Comparison of ENCODE assay signal across 21 mouse cellular contexts in genomic region chr2:76124821-76125220, GRCm38 (mm10).
A peak's percentile ranks its signal among the peaks of the same experiment; 100 is the strongest.
DNase-seq lines count a peak whose midpoint lies in the region; ATAC-seq and TF ChIP-seq lines count a peak whose summit lies in the region.
"Had no signal": no experiment of that assay in that cellular context is flagged by ENCODE, and none has a peak within 500 bp of the region (broad histone marks: within the 10 kb centered on the region; RNA-seq: fewer than 3 reads in every experiment).

No protein-coding gene starts in this region.

- no peak overlapping the region for H3K4me2 ChIP-seq in limb, embryonic 14.5 days (replicated peaks; ENCODE audit: low read depth, low read length, severe bottlenecking)
- H3K4me2 ChIP-seq: hindbrain, embryonic 12.5 days; limb, embryonic 15.5 days; midbrain, embryonic 12.5 days had no signal

- ATAC-seq in frontal cortex, adult (ENCODE audit: low TSS enrichment), result peak; percentile 92
- ATAC-seq in limb, embryonic 14.5 days (ENCODE audit: low FRiP score, low read depth), result peak; percentile 60; the same call in 1 of the 2 replicates
- ATAC-seq: liver, postnatal 0 days; Patski had no signal

- no peak overlapping the region for H3K4me3 ChIP-seq in limb, embryonic 14.5 days (replicated peaks; ENCODE audit: low read length)
- H3K4me3 ChIP-seq in limb, embryonic 10.5 days, result no peak overlapping the region
- H3K4me3 ChIP-seq: embryonic facial prominence, embryonic 10.5 days; erythroblast, embryonic 14.5 days; heart, adult 2 months; hindbrain, embryonic 12.5 days; limb, embryonic 15.5 days; midbrain, embryonic 12.5 days; myocyte had no signal

- H3K36me3 ChIP-seq in limb, embryonic 14.5 days (ENCODE audit: control insufficient read depth, insufficient read depth, low read length), result no peaks in the 10 kb centered on the region
- H3K36me3 ChIP-seq in limb, embryonic 10.5 days, result no peaks in the 10 kb centered on the region
- H3K36me3 ChIP-seq: embryonic facial prominence, embryonic 10.5 days; hindbrain, embryonic 12.5 days; limb, embryonic 15.5 days; midbrain, embryonic 12.5 days had no signal

- no peak for TF ChIP-seq POLR2A in limb, embryonic 14.5 days (IDR thresholded peaks at IDR 0.05; ENCODE audit: borderline replicate concordance, extremely low read depth, insufficient read depth, insufficient read length)

- H3K9me3 ChIP-seq in limb, embryonic 14.5 days (ENCODE audit: control insufficient read depth, low read length), result no peaks in the 10 kb centered on the region
- no peaks in the 10 kb centered on the region for H3K9me3 ChIP-seq in limb, embryonic 10.5 days (replicated peaks)
- H3K9me3 ChIP-seq: embryonic facial prominence, embryonic 10.5 days; limb, embryonic 15.5 days; midbrain, embryonic 12.5 days had no signal

- H3K4me1 ChIP-seq in limb, embryonic 14.5 days (ENCODE audit: control insufficient read depth, insufficient read depth, low read length), result no peaks in the 10 kb centered on the region; the same call in 1 of the 2 replicates
- H3K4me1 ChIP-seq in limb, embryonic 10.5 days, result peaks cover 7% of the 10 kb centered on the region; the same call in 1 of the 2 replicates
- H3K4me1 ChIP-seq: embryonic facial prominence, embryonic 10.5 days; limb, embryonic 15.5 days had no signal

- H3K27me3 ChIP-seq in limb, embryonic 14.5 days (ENCODE audit: control insufficient read depth, insufficient read depth, low read length), result no peaks in the 10 kb centered on the region
- H3K27me3 ChIP-seq in limb, embryonic 10.5 days (ENCODE audit: low read depth, poor library complexity, severe bottlenecking), result no peaks in the 10 kb centered on the region
- H3K27me3 ChIP-seq: hindbrain, embryonic 12.5 days; limb, embryonic 15.5 days; midbrain, embryonic 12.5 days had no signal

- DNase-seq in frontal cortex, postnatal 10 days (ENCODE audit: low spot score in 2 of 2), result no peak
- DNase-seq in limb, embryonic 14.5 days (ENCODE audit: low spot score), result peak; percentile 40
- DNase-seq in limb, embryonic 10.5 days (ENCODE audit: low spot score), result no peak
- DNase-seq in layer of hippocampus, adult 9-11 months, result peak; percentile 69
- DNase-seq in telencephalon, adult 2 months (ENCODE audit: low read depth, low spot score), result peak; percentile 87
- no peak for DNase-seq in urinary bladder, adult 18-20 months (ENCODE audit: low spot score in 2 of 2)
- DNase-seq: cerebellum, adult 11 months; cerebellum, postnatal 36 days; heart, adult 2 months; kidney, adult 18-20 months; kidney, postnatal 36 days; liver, postnatal 0 days; lung, postnatal 36 days had no signal

- no peak overlapping the region for H3K9ac ChIP-seq in limb, embryonic 14.5 days (ENCODE audit: low read depth, low read length, severe bottlenecking)
- H3K9ac ChIP-seq: hindbrain, embryonic 12.5 days; limb, embryonic 15.5 days; liver, postnatal 0 days; midbrain, embryonic 12.5 days had no signal

- no peak overlapping the region for H3K27ac ChIP-seq in limb, embryonic 14.5 days (replicated peaks; ENCODE audit: low read depth, low read length)
- no peak overlapping the region for H3K27ac ChIP-seq in limb, embryonic 10.5 days
- H3K27ac ChIP-seq: embryonic facial prominence, embryonic 10.5 days; heart, adult 2 months; hindbrain, embryonic 12.5 days; limb, embryonic 15.5 days; midbrain, embryonic 12.5 days had no signal

- 63% methylated on average over 6 of the region's 6 CpGs for WGBS in limb, embryonic 14.5 days
- WGBS in limb, embryonic 10.5 days, result 88% methylated on average over 6 of the region's 6 CpGs

Comparison
In these comparisons a context has a peak if more than half of its experiments do, and no peak if none do; other contexts are left out.
1. DNase-seq: peak in limb, embryonic 14.5 days (single experiment), layer of hippocampus, adult 9-11 months (single experiment) and telencephalon, adult 2 months (single experiment); none in frontal cortex, postnatal 10 days (0 of 2), limb, embryonic 10.5 days (single experiment) and urinary bladder, adult 18-20 months (0 of 2).